Mouse (Mus musculus) lung, postnatal 14 days (tissue): ENCODE data around the gene Men1.
A peak's percentile ranks its signal among the peaks of the same experiment; 100 is the strongest.
"Not testable (repeated sequence)": the region's sequence is repeated elsewhere in the genome, so short reads cannot be mapped to it uniquely, and the experiment has no call there.

Experiments used
- DNase-seq: peaks from one replicate; pipeline ENCODE4 v3.0.0; 2021

Men1 gene

DNA sequence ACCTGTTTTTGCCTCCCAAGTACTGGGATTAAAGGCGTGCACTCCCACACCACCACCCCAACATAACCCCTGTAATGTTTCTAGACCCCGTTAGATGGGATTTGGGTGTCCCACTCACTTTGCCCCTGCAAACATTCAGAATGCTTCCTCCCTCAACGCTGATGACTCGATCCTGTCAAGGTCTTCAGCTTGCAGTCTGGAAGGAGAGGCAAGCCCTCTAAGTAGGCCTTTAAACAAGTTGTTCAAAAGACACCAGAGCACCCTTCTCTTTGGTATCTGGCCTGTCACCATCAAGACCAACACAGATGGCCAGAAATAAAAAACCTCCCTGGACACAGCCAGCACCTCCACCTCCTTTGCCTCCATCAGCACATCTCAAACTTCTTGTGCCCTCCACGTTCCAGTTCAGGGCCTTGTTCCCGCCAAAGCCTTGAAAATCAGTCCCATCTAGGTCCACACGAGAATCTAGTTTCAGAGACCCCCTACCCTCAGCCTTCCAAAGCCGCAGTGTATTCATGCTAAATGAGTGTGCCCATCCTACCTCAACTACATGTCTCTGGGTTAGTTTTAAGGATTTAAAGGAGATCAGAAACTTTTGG is 29.2 kb upstream of the Men1 start:
- no peak for DNase-seq

GRCm38 (mm10) chr19:6306137-6306551 is 28.6 kb upstream of the Men1 start, which contains the start of gene Cdc42bpg:
Gene Cdc42bpg, plus strand, starts transcription at chr19:6306456.
- peak; percentile 92 for DNase-seq

- peak; percentile 89 for DNase-seq
Observed at GRCm38 (mm10) chr19:6306586-6306985, 28.2 kb upstream of the Men1 start.

DNA sequence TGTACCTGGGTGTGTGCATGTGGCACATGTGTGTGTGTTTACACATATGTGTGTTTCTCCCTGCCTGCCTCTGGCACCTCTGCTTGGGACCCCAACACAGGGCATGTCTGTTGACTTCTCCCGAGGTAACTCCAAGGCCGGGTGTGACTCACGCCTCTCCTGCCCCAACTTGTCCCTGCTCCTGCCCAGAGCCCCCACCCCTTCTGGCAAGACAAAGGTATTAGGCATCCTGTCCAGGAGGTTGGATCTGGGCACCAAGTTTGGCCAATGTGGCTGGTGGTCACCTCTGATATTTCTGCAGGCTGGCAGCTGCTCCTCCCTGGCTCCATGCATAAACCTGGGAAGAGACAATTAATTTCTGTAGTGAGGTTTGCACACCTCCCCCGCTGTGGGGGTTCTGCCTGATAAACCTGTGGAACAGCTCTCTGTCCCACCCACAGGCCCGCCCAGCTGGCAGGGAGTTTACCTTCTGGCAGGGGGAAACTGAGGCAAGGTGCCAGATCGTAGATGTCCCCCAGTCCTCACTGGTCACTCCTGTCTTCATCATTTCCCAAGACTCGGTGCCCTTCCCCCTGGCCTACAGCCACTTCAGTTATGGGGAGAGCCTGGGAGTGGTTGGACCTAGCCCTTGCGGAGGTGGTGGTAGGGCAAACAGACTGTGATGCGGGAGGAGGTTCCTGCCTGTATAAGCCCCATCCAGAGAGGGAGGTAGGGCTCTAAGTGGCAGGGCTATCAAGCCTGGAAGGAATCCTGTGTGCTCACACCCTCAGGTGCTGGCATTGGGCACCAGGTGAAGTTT is 26.8 kb upstream of the Men1 start:
- DNase-seq: peak; percentile 57

DNA sequence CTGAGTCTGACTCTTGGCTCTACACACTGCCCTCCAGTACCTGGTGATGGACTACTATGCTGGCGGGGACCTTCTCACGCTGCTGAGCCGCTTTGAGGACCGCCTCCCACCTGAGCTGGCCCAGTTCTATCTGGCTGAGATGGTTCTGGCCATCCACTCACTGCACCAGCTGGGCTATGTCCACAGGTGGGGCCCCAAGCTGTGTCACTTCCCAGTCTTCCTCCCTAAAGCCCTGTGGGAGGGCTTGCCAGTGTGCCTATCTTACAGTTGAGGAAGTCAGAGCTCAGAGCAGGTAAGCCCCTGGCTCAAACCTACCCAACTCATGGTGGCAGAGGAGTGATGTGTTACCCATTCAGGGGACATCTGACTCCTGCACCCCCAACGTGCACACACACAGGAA is 24.6 kb upstream of the Men1 start:
- DNase-seq: no peak

GRCm38 (mm10) chr19:6311783-6312182 is 23.0 kb upstream of the Men1 start:
- DNase-seq: not testable (repeated sequence)

- DNase-seq: no peak
Observed at GRCm38 (mm10) chr19:6313796-6314195, 21.0 kb upstream of the Men1 start.

GRCm38 (mm10) chr19:6314513-6314912 is 20.3 kb upstream of the Men1 start:
- peak; percentile 64 for DNase-seq

DNA sequence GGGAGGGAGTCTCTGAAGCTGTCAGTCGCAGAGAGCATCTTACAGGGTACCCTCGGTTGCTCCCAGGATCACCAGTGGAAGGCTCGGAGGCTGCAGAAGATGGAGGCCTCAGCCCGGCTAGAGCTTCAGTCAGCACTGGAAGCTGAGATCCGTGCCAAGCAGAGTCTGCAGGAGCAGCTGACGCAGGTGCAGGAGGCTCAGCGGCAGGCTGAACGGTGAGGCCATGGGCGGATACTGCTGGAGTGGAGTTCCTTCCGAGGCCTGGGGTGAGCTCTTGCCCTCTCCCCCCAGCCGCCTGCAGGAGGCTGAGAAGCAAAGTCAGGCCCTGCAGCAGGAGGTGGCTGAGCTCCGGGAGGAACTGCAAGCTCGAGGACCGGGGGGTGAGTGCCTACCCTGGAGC is 19.2 kb upstream of the Men1 start:
- no peak for DNase-seq

GRCm38 (mm10) chr19:6318145-6318544 is 16.6 kb upstream of the Men1 start:
- no peak for DNase-seq

GRCm38 (mm10) chr19:6321358-6321757 is 13.4 kb upstream of the Men1 start:
- no peak for DNase-seq

DNA sequence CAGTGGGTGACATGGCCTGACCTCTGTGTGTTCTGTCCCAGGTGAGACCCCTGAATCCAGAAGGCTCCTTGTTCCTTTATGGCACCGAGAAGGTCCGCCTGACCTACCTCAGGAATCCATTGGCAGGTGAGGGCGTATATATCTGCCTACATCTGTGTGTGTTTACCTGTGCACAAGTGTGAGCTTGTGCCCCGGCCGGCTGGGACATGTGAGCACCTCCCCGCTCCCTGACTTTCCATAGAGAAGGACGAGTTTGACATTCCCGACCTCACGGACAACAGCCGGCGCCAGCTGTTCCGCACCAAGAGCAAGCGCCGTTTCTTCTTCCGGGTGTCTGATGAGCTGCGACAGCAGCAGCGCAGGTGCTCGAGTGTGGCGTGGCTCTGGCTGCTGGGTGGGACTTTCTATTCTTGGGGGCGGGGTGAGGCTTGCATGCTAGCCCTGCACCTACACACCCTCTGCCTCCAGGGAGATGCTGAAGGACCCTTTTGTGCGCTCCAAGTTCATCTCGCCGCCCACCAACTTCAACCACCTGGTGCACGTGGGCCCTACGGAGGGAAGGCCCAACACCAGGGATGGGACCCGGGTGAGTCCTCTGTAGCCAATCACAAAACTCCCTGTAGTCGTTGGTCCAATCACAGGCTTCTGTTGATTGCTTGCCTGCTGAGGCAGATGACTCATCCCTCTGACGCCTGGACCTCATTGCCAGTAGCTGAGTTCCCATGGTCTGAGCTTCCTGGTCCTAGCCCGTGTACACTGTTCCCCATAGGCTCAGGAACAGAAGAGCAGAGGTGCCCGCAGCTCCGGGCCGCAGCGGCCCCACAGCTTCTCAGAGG is 12.8 kb upstream of the Men1 start:
- DNase-seq: peak; percentile 64

- no peak for DNase-seq
Observed at GRCm38 (mm10) chr19:6324751-6325150, 10.0 kb upstream of the Men1 start.

DNA sequence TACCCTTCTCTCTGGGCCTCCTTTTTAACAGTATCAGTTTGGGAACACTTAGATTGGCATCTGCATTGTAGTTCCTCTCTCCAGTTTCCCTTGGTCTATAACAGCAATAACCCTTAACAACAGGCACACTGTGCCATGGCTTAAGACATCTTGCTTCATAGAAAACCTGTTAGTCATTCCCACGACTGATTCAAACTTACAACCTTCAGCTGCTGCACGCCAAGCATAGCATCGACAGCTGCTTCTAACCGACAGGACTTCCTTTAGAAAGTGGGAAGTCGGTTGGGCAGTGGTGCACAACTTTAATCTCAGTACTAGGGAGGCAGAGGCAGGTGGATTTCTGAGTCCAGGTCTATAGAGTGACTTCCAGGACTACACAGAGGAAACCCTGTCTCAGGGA is 3.6 kb upstream of the Men1 start:
- DNase-seq: no peak

GRCm38 (mm10) chr19:6331719-6332516 is 2.9 kb upstream of the Men1 start:
- peak; percentile 73 for DNase-seq

GRCm38 (mm10) chr19:6333761-6334595 is 801 bp upstream of the Men1 start:
- DNase-seq: no peak

GRCm38 (mm10) chr19:6335458-6335827 is 664 bp downstream of the Men1 start:
- no peak for DNase-seq

- DNase-seq: no peak
Observed at GRCm38 (mm10) chr19:6336920-6337319, 2.1 kb downstream of the Men1 start.

DNA sequence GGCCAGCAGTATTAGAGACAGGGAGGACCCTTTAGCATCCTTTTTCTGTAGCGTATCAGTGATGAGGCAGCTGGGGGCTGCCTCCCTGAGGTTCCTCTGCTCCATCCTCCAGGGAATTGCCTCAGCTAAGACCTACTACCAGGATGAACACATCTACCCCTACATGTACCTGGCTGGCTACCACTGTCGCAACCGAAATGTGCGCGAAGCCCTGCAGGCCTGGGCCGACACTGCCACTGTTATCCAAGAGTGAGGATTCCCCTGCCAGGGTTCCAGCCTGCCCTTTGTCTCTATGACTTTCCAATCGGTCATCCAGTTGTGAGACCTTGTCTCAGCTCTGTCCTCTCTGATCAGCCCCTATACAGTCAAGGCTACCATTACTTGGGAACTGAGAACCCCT is 3.4 kb downstream of the Men1 start:
- no peak for DNase-seq

GRCm38 (mm10) chr19:6338716-6339115 is 3.9 kb downstream of the Men1 start:
- no peak for DNase-seq

- no peak for DNase-seq
Observed at GRCm38 (mm10) chr19:6339191-6339590, 4.4 kb downstream of the Men1 start.
